Mouse (Mus musculus) liver, postnatal 0 days (tissue): Measurements from ENCODE around the gene Fam180a.

Source experiments
- CTCF ChIP-seq: sonication (generic); IDR thresholded peaks from 2 replicates; pipeline ENCODE4 v1.5.1; 2016; ENCODE audit warnings: antibody characterized with exemption, low read depth
- EP300 ChIP-seq: IDR thresholded peaks from 2 replicates; pipeline ENCODE4 v1.6.1; 2016; ENCODE audit warnings: antibody characterized with exemption, low read depth, mild to moderate bottlenecking

GRCm38 (mm10) chr6:35351826-35352225, 25.9 kb upstream of the Fam180a start:
- no peak for TF ChIP-seq CTCF
- no peak for TF ChIP-seq EP300
